Mouse (Mus musculus) liver, postnatal 0 days (tissue): Measurements from ENCODE around the gene Hist1h3d.
"Not testable (repeated sequence)": the region's sequence is repeated elsewhere in the genome, so short reads cannot be mapped to it uniquely, and the experiment has no call there.

Source experiments
- CTCF ChIP-seq: sonication (generic); IDR thresholded peaks from 2 replicates; pipeline ENCODE4 v1.5.1; 2016; ENCODE audit warnings: antibody characterized with exemption, low read depth
- EP300 ChIP-seq: IDR thresholded peaks from 2 replicates; pipeline ENCODE4 v1.6.1; 2016; ENCODE audit warnings: antibody characterized with exemption, low read depth, mild to moderate bottlenecking

DNA sequence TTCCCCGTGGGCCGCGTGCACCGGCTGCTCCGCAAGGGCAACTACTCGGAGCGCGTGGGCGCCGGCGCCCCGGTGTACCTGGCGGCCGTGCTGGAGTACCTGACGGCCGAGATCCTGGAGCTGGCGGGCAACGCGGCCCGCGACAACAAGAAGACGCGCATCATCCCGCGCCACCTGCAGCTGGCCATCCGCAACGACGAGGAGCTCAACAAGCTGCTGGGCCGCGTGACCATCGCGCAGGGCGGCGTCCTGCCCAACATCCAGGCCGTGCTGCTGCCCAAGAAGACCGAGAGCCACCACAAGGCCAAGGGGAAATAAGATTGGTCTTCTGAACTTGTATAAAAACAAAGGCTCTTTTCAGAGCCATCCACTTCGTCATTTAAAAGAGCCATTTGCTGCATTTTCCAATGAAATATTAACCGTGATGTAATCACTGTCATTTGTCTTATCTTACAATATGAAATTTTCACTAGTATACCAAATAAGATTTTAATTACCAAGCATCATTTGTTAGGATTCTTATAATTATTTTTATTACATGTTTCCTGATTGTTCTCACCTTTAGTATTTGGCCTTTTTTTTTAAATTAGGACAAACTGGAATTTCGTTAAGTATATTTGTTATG lies 905 bp upstream of the Hist1h3d start:
- not testable (repeated sequence) for TF ChIP-seq CTCF, EP300
